Mouse (Mus musculus) embryo, embryonic 10 days (tissue): ENCODE measurements around the gene Rnf214.
"Not testable (repeated sequence)": the region's sequence is repeated elsewhere in the genome, so short reads cannot be mapped to it uniquely, and the experiment has no call there.

Experiments used
- DNase-seq: peaks from one replicate; pipeline ENCODE4 v3.0.0-alpha.2; 2015; ENCODE audit warnings: low spot score

Rnf214 gene

DNA sequence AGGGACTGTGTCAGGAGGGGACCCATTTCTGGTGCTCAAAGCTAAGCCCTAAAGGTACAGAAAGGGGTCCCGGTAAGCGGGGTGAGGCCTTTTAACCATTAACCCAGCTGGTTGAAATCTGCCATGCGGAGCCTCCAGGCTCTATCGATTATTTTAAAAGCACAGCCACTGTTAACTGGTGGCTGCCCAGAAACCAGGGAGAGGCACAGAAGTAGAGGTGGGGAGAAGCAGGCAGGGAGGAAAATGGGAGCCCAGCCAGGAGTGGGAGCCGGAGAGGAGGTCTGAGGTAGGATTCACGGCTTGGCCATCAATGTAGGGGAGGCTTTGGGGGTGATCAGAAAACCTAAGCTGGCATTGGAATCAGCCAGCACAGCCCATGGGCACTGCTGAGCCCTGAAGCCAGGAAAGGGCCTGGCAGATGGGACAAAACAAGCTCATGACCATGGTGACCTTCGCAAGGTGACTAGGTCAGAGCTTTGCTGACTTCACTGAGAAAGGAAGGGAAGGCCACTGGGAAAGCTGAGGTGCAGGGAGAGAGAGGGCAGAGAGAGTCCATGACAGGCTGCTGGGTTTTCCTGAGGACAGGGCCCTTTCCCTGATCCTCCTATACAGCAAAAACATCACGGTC is 56.1 kb downstream of the Rnf214 start:
- DNase-seq: no peak

DNA sequence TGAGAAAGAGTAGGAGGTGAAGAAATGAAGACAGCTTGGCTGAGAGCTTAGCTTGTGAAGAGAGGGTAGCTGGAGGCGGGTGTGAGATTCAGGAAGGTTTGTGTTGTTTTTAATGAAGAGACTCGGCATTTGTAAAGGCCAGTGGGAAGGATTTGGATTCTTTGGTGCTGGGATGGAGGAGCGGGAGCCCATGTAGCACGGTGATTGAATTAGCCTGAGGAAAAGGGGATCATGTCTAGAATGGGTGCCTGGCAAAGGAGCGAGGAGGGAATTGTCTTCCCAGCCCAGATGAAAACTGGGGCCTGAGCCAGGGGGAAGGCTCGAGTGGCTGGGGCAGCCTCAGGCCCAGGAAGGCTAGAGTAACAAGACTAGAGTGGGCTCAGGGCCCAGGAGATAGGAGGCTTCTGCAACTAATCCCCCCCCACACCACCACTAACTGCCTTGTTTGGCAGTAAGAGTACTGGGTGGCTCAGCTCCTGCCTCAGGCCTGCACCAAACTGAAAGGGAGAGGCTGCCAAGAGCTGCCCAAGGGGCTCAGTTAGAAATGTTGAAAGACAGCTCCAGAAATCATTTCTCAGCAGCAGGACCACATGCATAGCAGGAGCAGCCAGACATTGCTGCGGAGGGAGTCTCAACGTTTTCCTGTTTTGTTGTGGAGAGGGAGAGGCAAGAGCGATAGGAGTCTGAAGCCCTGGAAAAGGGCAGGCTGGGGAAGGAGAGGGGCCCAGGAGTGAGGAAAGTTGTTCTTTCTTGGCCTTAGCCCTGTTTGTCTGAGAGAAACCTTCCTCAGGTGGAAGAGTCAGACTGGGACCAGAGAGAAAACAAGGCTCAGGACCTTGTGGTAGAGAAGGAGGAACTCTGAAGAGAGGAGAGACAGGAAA is 56.9 kb downstream of the Rnf214 start:
- DNase-seq: no peak

DNA sequence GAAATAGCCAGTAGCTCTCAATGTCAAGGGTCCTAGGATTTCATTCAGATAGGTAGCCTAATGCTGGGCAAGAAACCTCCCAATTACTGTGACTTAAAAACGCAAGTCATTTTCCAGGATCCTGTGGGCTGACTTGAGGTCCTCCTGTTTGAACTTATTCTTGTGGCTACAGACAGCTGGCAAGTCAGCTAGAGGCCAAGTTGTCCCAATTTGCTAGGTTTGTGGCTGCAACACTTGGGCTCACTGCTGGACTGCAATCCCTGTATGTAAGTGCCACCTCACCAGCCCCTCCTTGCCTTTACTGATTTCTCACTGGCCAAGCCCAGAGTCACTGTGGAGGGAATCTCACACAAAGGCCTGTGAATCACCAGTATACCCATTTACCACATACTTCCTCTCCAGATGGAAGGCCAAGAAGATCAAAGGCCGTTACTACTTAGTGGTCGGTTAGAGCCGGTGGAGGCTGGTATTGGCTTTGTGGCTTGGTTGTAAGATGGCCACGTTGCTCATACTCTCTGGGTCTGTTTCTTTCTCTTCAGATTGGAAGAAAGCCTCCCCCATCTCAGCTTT is 59.7 kb downstream of the Rnf214 start:
- DNase-seq: no peak

DNA sequence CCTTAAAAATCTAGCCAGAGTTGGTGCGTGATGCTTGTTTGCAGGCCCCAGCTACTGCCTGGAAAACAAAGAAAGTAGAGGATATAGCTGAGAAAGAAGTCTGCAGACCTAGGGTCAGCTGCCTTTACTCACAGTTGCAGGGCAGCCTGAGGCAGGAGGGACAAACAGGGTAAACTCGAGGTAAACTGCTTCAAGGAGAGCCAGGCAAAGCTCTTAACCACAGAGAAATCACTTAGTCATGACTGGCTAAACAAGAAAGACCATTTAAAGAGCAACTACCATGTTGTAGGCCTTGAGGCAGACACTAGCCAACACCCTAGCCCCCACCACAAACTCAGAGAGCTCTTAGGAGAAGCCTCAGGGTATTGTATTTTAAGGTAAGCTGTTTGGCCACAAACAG is 60.5 kb downstream of the Rnf214 start:
- DNase-seq: not testable (repeated sequence)

DNA sequence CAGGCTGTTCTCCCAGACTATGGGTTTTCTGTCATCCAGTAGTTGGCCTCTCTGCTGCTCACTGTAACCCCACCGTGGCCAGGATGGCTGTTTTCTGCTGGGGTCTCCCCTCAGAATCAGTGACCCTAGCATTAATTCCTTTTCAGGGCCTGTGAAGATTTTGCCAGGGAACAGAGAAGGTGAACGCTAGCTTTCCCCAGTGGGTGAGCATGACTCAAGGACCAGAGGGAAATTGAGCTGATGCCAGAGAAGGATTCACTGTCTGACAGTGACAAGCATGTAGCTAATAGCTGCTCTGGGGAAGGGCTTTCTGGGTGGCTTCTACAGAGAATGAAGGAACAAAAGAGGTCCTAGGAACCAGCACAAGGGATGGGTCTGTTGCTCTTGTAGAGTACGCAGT is 61.2 kb downstream of the Rnf214 start:
- DNase-seq: no peak

DNA sequence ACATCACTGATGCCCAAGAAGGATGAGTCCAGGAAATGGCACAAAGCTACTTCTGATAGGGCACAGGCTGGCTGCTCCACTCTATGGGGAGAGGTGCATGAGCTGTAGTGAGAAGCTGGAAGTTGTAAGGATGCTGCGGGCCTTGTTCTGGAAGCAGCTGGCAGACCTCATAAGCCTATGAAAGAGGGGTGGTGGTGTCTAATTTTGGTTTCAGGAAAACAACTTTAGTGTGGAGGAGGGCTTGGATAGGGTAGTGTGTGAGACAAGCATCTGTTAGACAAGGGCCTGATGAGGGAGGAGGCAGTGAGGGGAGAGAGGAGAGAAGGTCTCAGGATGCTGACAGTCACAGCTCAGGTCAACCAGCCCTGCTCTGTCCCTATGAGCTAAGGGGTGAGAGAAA is 62.9 kb downstream of the Rnf214 start:
- no peak for DNase-seq

DNA sequence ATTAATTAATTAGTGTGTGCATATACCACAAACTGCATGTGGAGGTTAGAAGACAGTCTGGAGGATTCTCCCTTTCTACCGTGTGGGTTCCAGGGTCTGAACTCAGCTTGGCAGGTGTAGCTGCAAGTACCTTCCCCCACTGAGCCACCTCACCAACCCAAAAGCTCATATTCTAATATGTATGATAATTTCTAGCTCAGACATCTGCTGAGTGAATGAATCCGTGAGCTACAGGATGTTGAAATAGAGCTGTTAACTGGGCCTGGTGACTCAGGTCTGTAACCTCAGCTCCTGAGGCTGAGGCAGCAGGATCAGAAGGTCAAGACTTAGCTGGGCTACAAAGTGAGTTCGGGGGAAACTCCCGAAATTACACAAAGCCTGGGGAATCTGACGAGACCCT is 63.7 kb downstream of the Rnf214 start:
- no peak for DNase-seq

DNA sequence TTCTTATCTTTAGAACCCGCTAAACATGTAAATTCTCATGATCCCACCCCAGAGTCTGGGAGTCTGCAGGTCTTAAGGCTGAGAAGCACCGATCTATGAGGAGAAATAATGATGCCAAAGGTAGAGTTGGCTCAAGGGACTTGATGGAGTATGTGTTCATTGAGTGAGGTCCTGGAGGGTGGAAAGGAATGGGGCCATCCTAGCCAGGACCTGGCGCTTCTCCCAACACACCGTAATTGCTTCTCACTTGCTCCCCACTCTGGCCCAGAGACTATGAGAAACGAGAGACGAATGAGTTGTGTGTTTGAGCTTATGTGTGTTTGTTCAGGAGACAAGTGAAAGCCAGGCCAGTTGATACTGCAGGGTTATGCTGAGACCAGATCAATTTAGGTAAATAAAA is 65.3 kb downstream of the Rnf214 start:
- DNase-seq: no peak

DNA sequence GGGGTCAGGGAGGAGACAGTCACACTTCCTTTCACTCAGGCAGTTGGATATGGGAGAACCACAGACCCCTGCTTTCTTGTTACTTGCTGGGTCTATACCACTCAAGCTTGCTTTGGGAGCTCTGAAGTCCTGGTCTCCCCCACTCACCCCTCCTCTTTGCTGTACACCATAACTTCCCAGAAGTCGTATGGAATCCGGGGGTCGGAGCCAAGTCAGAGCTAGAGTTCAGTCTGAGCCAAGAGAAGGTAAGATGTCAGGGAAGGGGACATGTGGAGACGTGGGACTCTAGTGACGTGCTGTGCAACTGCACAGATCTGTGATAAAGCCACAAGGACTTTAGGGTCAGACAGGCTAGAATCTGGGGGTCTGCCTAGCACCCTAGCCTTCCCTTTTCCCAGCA is 66.4 kb downstream of the Rnf214 start:
- no peak for DNase-seq

DNA sequence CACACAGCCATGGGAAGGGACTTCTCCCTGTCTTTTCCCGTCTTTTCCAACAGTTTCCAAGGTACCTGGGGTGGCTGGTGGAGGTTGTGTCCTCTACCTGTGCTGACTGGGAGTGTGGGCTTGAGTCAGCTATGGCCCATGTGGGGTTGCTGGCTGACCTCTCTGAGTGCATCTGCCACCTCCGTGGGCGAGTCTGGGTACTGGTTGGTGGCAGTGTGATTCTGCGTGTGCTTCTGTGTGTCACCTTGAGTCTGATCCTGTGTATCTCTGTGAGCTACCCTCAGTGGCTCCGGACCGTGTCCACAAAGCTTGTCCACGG is 66.8 kb downstream of the Rnf214 start:
- DNase-seq: no peak

DNA sequence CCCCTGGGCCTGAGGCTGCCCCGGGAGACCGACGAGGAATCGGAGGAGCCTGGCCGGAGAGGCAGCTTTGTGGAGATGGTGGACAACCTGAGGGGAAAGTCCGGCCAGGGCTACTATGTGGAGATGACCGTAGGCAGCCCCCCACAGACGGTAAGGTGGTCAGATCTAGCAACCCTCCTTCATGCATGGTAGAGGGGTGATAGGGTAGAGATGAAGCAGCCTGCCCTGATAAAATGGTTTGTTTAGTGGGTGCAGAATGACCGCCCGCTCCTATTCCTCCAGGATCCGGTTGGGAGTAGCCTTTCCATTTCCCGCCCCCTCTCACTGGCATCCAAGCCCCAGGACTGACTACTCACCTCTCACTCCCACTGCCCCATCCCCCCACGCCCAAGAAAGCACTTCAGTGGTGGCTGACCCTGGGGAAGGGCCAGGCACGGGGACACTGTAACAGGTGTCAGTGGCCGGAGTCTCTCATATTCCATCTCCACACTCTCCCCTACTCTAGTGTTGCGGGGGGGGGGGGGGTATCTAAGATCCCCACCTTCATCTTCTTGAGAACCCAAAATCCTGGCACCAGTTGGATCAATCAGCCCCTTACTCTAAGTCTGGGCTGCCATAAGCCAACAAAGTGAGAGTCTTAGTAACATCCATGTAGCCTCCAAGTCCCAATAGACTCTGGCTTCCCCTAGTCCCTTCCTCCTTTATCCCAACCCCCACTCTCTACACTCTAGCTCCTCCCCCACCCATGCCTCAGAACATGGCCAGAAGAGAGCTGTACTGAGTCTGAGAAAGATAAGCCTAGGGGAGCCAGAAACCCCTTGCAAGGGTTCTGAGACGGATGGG is 67.4 kb downstream of the Rnf214 start:
- no peak for DNase-seq

DNA sequence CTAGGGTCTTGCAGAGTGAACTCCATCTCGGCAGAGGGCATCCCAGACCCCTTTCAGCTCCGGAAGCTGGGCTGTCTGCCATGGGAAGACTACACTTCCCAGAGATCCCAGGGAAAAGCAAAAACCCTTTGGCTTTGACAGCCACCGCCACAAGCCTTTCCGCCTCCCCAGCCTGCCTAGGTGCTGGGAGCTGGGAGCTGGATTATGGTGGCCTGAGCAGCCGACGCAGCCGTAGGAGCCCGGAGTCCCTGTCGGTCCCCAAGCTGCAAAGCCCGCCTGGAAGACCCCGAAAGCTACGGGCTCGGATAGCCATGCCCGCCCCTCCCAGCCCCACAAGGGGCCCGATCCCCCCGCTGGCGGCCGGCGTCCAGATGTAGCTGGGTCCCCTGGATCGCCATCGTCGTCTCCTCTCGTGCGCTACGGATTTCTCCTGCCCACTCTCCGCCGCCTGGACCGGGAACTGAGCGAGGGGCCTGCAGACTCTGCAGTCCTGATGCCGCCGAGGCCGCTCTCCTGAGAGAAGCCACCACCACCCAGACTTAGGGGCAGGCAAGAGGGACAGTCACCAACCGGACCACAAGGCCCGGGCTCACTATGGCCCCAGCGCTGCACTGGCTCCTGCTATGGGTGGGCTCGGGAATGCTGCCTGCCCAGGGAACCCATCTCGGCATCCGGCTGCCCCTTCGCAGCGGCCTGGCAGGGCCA is 68.1 kb downstream of the Rnf214 start, which contains the start of gene Bace1:
Bace1 (plus strand) TSS at position 147 of the 705 bp plus-strand sequence.
- peak; percentile 92 for DNase-seq

DNA sequence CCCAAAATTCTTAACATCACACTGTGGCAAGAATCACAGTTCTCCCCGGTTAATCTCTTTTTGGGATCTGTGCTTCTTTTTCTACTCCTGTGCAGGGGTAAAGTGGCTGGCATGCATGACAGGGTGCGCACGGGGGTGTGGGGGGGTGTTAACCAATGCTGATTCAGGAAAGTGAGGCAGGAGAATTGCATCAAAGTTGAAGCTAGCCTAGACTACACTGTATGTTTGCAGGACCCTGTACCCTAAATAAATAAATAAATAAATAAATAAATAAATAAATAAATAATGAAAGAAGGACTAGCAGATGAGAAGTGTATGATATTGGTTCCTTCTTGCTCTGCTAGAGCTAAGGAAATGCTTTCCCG is 68.7 kb downstream of the Rnf214 start:
- no peak for DNase-seq

DNA sequence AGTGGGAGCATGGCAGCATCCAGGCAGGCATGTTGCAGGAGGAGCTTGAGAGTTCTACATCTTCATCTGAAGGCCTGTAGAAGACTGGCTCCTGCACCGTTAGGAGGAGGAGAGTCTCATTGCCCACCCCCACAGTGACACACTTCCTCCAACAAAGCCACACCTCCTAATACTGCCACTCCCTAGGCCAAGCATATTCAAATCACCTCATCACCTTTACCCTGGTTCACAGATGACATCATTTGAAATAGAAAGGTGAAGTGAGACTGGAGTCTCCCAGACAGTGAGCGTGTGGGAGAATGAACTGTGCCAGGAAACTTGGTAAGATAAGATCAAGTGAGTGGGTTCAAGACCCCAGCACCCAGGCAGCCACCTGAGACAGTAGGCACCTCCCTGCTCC is 73.2 kb downstream of the Rnf214 start:
- no peak for DNase-seq

DNA sequence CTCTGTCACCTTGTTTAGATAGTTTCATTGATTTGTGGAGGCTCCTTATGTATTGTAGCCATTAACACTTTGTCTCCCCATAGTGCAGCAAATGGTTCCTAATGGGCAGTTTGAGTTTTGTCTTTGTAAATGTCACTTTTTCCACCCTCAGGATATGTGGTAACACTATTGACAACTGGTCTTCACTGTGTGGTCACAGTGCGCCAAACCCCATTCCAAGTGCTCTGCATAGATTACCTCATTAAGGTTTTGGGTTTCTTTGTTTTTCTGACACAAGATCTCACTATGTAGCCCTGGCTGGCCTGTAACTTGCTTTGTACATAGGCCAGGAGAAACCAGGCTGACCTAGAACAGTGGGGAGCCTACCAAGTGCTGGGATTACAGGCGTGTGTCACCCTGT is 73.8 kb downstream of the Rnf214 start:
- no peak for DNase-seq

DNA sequence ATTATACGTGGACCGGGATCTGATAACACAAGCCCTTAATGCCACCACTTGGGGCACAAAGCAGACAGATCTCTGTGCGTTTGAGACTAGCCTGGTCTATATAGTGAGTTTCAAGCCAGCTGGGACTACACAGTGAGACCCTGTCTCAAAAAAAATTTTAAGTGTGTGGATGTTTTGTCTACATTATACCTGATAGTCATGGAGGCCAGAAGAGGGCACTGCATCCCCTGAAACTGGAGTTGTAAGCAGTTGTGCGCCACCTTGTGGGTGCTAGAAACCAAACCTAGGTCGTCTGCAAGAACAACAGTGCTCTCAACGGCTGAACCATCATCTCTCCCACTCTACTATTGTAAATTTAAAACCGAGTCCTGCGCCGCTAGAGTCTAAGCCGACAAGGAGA is 77.6 kb downstream of the Rnf214 start:
- DNase-seq: peak; percentile 94

DNA sequence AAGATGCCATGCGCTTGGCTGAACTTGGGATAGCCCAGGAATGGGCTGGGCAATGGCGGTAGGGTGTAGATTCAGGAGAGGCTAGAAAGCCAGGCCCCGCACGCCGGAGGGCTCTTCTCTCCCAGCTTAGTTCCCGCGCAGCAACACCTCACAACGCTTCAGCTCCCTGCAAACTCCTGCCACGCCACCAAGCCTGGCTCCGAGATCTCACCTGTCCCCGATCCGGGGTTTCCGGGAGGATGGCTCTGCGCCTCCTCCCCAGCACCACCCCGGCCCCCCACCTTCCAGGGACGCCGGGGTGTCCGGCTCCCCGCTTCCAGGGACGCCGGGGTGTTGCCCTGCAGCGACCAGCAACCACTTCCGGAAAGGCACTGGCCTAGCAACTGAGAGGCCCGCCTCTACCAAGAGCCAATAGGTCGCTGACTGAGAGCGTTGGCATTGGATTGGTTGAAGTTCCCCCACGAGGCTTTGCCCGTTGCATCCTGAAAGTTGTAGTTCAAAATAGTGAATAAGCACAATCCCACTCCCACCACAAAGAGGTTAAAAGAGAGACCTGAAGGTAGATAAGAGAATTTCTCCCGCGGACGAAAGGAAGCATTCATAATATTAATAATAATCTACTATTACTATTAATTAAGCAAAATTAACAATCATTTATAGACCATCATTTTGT is 78.3 kb downstream of the Rnf214 start, which contains the start of gene Cep164:
Cep164 (minus strand) TSS at position 401 of the 673 bp plus-strand sequence.
- DNase-seq: peak; percentile 95

DNA sequence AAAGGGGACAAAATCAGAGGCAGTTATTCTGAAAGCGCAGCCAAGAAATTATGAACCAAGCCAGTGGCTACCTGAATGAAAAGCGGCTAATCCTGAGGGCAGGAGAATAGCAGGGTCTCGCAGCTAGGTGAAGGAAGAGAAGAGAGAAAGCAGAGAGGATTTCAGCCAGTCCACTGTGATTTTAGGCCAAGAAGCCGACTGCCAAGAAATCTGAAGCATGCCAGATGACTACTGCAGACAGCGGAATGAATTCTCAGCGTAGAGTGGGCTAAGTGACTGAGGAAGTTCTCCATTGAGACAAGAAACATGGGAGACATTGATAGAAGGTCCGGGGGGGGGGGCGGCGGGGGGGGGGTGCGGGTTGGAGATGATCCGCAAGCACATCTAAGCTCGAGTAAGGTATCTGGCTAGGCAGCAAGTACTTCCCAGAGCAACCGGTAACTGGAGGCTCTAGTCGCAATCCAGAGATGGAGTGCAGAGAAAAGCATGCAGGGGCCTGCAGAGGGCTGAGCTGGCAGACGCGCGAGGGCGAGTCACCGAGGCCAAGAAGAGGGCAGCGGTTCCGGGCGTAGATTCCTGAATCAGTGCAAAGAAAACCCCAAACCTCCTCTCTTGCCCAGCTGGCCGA is 78.9 kb downstream of the Rnf214 start:
- peak; percentile 47 for DNase-seq

DNA sequence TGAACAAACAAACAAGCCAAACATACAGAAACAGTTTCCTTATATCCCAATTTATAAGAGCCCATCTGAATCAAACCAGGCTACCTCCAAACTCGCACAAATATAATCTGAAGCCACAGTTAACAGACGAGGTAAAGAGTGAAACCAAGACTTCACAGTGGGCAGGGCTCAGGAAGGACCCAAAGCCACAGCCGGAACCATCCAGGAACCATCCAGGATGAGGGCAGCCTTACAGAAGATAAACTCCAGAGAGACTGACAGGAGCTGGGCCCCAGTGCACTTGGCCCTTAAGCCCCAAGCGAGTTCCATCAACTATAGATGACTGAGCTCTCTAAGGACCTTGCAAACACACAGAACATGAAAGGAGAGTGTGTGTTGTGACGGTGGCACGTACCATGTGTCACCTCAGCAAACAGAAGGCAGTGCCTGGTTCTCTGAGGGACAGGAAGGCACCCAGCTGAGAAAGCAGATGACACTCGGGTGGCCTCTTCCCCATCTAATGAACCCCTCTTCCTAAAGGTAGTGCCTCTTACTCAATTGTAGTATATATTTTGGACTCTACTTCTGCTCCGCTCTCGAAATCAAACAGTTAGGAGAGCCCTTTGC is 88.2 kb downstream of the Rnf214 start:
- no peak for DNase-seq

DNA sequence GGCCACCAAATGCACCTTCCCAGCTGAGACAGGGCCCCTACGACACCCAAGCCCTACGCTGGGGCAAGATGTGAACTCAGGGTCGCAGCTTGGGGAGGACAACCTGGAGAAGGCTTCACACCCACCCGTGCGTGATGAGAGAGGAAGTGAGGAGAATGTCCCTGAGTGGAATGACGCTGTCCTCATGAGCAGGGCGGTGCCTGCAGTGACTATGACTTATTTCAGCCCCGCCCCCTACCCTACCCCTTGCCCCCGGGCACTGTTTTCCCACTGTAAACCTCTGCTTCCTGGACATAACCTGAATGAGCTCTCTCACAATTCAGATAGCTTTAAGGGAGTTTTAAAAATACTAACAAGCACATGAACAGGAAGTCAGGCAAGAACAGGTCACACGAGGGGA is 91.2 kb downstream of the Rnf214 start:
- no peak for DNase-seq
